Mouse (Mus musculus) c-Kit-negative CD71-positive TER-119-positive erythroid progenitor cells, embryonic 14.5 days (primary cell): ENCODE data around the gene Zfp599.

ENCODE experiments used
- DNase-seq: peaks from one replicate; pipeline ENCODE4 v3.0.0-alpha.2; 2013; ENCODE audit warnings: low read depth, low spot score

Gene Zfp599

DNA sequence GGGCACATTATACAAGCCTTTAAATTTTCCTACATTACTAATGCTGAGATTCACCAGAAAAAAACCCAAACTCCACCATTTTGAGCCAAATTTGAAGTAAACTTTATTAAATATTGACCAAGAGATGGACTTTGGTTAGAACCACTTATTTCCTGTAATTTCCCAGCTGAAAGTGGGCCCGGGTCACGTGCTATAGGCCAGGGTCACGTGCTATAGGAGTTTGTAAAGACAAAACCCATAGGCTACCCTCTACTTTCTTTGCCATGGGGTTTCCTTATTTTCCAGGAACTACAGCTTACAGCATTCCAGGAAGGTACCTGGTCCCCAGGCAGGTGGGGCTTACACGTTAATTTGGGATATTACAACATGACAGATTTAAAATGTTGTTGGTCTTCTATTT is 35.6 kb downstream of the Zfp599 start:
- DNase-seq, result no peak

DNA sequence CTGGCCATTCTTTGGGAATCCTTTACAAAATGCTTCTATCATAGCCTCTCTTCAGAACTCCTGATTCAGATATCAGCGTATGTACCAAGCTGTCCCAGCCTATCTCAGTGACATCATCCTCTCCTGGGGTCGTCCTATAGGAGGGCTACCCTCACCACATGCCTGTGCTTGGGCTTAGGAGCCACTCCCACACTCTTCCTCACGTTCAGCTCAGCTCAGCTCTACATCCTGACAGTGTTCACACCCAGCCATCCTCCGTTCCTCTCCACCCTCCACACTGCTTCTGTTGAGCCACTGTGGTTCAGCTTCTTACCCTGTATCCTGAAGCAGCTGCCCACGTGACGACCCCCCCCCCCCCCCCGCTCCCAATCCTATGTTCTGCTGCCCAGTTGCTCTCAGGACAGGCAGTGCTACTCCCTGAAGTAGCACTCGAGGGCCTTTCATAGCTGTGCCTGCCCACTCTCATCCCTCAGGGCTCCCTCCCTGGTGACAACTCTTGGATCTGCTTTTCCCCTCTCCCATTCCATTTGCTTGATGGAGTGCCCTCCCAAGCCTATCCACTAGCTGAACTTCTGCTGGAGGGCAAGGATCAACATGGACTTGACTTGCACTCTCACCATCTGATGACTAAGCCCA is 41.7 kb downstream of the Zfp599 start:
- no peak for DNase-seq

DNA sequence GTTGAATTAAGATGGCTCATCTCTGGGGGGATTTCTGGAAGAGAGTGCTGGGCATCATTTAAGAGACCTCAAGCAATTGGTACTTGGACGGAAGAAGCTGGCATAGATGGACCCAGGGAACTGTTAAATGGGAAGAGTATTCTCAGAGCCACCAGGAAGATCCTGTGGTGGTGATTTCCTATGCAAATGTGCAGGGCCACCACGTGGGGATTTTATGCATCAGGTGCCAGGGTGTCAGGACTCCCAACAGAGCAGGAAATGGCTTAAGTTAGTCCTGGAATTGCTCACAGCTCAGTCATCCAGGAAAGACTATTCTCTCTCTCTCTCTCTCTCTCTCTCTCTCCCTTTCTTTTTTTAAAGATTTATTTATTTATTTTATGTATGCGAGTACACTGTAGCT is 43.0 kb downstream of the Zfp599 start:
- no peak for DNase-seq

DNA sequence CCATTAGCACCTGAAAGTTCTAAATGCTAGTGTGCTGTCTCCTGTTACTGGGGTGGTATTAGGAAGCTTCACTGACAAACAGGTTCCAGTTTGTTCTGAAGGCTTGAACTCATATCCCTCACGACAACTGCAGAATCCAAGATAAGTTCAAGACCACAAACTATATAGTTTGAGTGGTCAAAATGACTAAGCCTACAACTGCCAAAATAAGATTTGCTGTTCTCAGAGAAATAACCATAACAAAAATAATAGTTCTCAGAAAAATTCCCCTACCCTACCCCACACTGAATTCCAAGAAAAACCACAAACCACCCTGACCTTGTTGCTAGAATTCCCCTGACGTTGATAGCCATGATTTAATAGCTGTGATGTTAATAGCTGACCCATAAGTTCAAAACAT is 45.1 kb downstream of the Zfp599 start:
- DNase-seq, result no peak

DNA sequence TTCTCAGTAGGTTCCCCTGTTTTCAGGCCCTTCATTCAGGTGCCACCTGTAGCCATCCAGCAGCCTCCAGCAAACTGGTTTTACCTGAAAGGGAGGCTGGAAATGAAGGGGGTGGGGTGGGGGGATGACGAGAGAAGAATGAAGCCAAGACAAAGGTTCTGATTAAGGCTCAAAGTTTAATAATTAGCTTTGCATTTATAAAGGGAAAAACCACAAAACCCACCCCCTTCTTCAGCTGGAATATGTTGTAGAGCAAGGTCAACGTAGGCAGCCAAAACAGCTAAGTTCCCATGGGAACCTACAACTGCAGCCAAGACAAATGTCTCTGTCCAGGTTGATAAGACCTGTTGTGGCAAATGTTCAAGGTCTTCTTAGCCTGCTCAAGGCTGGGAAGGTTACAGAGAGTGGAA is 45.9 kb downstream of the Zfp599 start:
- DNase-seq, result no peak
